Mouse (Mus musculus): ENCODE measurements at regions not wholly inside any gene's neighbourhood (a gene's known extent, or its start where the extent isn't known, plus 50 kb on each side); places are given as distances from the start of the nearest gene placed in this dataset.

GRCm38 (mm10) chr4:125439856-125440255 lies 50.6 kb upstream of the Grik3 start:
- DNase-seq (ENCODE audit: extremely low spot score in 1 of 2, low spot score in 2 of 2): no peak
- intact Hi-C loops (cut with DNase I): no loop called here

DNA sequence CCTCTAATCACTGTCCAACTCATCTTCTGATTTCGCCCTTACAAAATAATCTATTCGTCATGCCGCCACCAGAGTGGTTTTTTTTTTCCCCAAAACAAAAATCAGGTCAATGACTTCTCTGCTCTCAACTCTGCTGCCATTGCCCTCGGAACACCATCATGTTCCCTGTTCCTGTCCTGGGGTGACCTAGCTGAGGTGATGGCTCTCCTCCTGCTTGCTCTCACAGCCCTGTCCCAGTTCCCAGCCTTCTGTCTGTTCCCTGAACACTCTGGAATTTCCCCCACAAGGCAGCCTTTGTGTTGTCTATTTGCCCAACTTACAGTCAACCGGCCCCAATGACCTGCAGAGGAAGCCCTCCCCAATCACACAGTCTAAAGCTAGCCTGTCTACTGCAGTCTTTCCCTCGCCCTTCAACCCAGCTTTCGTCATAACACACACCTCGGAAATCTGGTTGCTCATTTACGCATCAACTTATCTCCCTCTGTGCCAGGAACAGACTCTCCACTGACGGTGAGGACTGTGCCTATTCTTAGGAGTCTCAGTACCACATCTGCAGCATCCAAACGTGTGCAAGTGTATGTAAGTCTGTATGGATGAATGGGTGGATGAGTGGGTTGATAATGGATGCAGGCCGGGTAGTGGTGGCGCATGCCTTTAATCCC lies 53.2 kb upstream of the Grik3 start:
- intact Hi-C loops (cut with DNase I): no loop called here
- DNase-seq (ENCODE audit: extremely low spot score in 1 of 2, low spot score in 2 of 2): no peak

- intact Hi-C loops (cut with DNase I): no loop called here
- DNase-seq (ENCODE audit: extremely low spot score in 1 of 2, low spot score in 2 of 2): no peak
These were observed 57.0 kb upstream of the Grik3 start for GRCm38 (mm10) chr4:125433511-125433910.

GRCm38 (mm10) chr4:125431648-125432047 lies 58.9 kb upstream of the Grik3 start:
- intact Hi-C loops (cut with DNase I): no loop called here
- DNase-seq (ENCODE audit: extremely low spot score in 1 of 2, low spot score in 2 of 2): no peak

DNA sequence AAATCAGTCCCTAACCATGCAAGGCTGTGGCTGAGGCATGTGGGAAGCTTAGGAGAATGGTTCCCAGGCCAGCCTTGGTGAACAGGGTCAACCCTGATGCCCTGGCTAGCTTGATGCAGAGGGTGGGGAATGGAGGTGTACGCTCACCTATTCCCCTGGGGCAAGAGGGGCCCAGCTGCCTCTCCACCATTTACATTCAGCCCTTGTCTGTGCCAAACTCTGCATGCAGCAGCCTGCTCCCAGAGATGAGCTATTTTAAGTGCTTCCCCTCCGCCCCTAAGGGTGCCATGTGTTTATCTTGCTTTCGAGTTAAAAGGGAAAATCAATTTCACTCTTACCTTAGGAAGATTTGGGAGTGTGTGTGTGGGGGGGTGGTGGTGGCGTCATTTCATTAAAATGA lies 59.7 kb upstream of the Grik3 start:
- intact Hi-C loops (cut with DNase I): no loop called here
- DNase-seq (ENCODE audit: extremely low spot score in 1 of 2, low spot score in 2 of 2): no peak

DNA sequence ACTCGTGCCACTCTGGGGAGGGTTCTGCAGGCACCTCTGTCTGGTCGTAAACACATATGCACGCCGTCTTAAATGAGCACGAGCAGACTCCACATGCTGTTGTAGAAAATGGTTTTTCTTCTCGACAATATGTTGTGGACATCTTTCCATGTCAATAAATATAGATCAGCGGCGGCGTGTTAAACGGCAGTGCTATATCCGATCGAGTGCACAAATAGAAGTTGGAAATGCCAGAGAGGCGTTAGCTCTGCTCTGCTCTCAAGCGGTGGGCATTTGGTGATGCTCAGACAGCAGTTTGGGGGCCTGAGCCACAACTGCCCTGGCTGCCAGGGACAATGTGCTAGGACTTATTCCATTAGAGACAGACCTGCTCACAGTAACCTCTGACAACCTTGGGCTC lies 61.8 kb upstream of the Grik3 start:
- intact Hi-C loops (cut with DNase I): no loop called here
- DNase-seq (ENCODE audit: extremely low spot score in 1 of 2, low spot score in 2 of 2): peak in 1 of 2 experiments; percentile 53

DNA sequence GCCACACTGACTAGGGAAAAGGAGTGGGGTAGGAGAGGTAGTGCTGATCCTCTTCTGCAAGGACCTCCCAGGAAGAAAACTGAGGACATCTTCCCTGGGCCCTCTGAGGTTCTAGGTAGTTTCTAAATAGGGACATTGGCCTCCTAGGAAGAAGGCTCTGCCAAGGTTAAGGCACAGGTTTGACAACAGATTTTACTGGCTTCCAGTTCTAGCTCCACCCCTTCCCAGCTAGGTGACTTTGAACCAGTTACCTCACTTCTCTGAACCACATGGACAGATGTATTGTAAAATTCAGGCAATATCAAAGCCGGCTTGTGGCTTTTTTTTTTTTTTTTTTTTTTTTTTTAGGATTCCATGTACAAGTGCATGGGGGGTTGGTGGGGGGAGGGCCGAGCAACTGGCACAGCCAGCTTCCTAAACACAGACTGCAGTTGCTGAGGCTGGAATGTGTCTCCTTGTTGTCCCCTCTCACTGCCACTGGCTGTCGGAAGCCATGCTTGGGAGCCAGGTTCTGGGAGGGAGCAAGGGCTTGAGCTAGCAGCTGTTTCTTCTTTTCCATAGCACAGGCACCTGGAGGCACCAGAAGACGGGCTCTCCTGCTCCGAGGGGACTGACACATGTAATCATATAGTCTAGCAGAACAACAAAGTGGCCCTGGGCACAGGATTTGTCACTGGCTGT lies 69.8 kb upstream of the Grik3 start:
- no peak for DNase-seq (ENCODE audit: extremely low spot score in 1 of 2, low spot score in 2 of 2)
- intact Hi-C loops (cut with DNase I): no loop called here

DNA sequence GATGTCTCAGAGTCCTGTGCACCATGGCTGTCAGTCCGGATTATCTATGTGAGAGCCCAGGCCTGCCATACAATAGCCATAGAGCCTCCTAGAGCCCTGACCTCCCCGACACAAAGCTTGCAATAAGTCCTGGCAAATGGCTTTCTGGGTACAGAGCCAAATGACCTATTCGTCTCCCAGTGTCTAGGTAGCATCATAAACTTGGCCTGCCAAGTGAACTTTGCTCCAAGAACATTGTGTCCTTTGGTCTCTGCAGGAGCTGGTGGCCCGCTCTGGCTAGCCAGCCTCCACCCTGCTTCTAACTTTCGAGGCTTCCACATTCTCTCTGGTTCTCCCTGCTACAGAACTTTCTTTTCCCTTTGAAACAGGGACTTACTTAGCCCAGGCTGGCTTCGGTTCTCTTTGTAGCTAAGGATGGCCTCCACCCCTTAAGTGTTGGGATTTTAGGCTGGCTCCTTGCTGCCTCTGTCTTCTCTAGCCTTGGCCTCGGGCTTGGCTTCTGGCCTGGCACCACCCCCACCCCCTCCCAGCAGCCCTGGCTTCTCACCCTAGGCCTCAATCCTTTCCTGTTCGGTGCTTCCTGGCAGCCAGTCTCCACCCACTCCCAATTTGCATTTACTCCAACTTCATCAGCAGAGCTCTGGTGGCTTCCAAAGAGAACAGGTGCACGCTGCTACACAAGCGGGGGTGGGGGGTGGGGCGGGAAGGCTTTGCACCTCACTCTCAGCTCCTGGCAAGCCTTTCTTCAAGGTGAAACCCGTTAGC lies 70.8 kb upstream of the Grik3 start:
- DNase-seq (ENCODE audit: extremely low spot score in 1 of 2, low spot score in 2 of 2): no peak
- intact Hi-C loops (cut with DNase I): no loop called here

DNA sequence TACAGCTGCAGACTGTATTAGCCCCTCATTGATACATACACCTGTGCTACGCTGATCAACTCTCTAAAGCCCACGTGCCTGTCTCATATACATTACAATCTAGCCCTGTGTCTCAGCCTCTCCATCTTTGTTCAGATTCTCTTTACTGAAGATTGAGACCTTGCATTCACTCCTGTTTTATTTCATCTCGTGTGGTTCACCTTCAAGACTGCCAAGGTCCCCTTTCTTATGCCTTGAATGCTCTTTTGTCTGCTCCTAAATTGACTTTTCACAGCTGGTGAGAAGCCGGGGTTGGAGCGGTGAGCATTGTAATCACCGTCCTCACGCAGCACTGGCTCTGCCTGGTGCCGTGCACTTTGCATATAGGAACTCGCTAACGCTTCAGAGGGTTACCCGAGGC lies 75.2 kb upstream of the Grik3 start:
- no peak for DNase-seq (ENCODE audit: extremely low spot score in 1 of 2, low spot score in 2 of 2)
- intact Hi-C loops (cut with DNase I): no loop called here

GRCm38 (mm10) chr4:125413833-125414719 lies 76.4 kb upstream of the Grik3 start:
- peak in 1 of 2 experiments; percentile 49 for DNase-seq (ENCODE audit: extremely low spot score in 1 of 2, low spot score in 2 of 2)
- intact Hi-C loops (cut with DNase I): no loop called here

DNA sequence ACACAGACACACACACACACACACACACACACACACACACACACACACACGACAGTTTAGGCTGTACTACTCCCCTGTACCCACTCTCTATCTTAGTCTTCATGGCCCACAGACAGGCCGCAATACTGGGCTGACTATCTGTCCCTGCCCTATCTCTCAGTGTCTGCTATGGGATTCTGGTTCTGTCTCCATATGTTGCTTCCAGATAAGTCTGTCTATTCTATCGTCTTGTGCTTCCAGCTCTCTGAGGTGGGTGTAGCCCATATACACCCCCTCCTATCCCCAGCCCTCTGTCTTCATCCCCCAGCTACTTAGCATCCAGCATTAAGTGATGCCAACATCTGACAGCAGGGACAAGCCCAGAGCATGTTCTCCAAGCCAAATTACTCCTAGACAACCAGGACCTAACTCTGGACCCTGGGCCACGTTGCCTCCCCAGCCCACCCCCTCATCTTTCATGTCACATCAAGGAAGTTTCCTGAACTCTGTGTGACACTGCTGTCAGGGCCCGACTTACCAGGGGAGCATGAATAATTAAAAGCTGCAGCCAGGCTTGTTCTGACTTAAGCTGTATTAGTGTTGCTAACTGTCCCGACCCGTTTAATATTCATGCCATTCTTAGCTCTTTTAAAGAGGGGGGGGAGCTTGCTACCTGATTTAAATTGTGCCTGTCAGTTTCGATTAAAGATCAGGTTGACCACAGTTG lies 79.6 kb upstream of the Grik3 start:
- intact Hi-C loops (cut with DNase I): no loop called here

GRCm38 (mm10) chr4:125399376-125400112 lies 91.0 kb upstream of the Grik3 start:
- no peak for DNase-seq (ENCODE audit: extremely low spot score in 1 of 2, low spot score in 2 of 2)
- intact Hi-C loops (cut with DNase I): loop anchor here (10.0 kb wide), 1 partner anchor 75 kb away; no protein-coding TSS in a partner anchor

More for the DNA sequence above, 79.6 kb upstream of the Grik3 start:
- DNase-seq (ENCODE audit: extremely low spot score in 1 of 2, low spot score in 2 of 2): no peak

DNA sequence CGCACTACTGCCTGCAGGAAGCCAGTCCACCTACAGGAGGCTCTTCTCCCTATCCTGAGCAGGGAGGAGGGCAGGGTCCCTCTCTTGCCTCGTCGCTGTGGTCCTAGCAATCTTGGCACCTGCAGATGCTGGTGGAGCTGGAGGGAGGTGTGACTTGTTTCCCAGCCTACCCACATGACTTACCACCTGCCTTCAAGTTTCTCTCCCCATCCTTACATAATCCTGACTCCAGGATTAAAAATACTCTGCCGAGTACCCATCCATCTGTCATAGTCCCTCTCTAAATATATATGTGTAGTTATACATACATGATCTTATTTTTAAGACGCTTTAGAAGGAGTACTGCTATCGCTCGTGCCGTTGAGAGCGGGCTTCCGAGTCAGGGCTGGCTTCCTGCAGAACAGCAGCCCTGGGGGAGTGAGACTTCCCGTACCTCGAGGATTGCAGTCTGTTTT lies 93.5 kb upstream of the Grik3 start:
- intact Hi-C loops (cut with DNase I): loop anchor here (10.0 kb wide), 1 partner anchor 78 kb away; no protein-coding TSS in a partner anchor
- peak; percentile 63 to 77 for DNase-seq (ENCODE audit: extremely low spot score in 1 of 2, low spot score in 2 of 2)

DNA sequence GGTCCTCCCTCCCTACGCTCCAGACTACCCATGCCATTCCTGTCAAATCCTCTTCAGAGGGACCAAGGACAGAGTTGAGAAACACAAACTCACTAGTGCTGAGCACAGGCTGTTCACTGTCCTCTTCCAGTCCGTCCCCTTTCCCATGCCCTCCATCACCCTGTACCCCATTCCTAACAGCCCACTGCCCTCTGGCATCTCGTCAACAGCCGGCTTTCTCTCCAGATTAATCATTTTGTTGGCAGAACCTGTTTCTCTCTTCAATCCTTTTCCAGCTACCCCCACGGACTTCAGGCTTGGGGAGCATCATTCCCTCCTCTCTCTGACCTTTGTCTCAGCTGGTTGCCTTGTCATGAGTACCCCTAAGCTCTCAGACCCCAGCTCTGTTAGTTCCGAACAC lies 99.2 kb upstream of the Grik3 start:
- DNase-seq (ENCODE audit: extremely low spot score in 1 of 2, low spot score in 2 of 2): no peak
- intact Hi-C loops (cut with DNase I): loop anchor here (10.0 kb wide), 1 partner anchor 84 kb away; no protein-coding TSS in a partner anchor

DNA sequence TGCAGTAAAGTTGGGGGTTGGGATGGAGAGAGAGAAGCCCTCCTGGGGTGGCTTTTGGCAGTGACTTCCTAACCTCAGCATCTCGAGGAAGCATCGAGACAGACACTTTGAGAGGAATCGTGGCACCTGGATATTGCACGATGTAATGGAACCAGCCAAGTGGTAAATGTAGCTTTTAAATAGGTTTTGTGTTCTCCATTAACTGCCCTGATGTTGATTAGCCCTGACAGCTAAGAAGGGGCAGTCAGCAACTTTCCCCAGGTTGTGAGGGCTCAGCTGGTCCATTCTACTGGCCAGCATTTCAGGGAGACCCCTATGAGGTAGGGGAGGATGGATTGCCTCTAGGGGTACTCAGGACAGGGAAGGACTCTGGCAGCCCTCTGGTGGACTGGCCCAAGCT lies 104.7 kb upstream of the Grik3 start:
- DNase-seq (ENCODE audit: extremely low spot score in 1 of 2, low spot score in 2 of 2): no peak
- intact Hi-C loops (cut with DNase I): no loop called here

DNA sequence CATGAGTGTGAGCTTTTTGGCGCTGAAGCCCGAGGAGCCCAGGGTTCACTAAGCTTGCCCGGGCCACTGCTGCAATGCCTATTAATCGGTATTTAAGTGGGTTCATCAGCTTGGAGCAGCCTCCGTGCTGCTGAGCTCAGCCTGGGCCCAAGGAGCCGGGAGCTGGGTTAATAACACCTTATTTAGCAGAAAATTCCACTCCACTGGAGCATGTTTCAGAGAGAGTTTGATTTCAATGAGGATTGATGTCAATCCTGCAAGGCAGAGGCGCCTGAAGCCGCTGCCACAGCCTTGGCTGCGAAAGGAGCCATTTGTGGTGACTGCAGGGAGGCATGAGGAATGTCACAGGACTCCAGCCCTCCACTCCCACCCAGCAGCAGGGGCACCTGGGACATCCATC lies 126.5 kb upstream of the Grik3 start:
- no peak for DNase-seq (ENCODE audit: extremely low spot score in 1 of 2, low spot score in 2 of 2)
- intact Hi-C loops (cut with DNase I): no loop called here

DNA sequence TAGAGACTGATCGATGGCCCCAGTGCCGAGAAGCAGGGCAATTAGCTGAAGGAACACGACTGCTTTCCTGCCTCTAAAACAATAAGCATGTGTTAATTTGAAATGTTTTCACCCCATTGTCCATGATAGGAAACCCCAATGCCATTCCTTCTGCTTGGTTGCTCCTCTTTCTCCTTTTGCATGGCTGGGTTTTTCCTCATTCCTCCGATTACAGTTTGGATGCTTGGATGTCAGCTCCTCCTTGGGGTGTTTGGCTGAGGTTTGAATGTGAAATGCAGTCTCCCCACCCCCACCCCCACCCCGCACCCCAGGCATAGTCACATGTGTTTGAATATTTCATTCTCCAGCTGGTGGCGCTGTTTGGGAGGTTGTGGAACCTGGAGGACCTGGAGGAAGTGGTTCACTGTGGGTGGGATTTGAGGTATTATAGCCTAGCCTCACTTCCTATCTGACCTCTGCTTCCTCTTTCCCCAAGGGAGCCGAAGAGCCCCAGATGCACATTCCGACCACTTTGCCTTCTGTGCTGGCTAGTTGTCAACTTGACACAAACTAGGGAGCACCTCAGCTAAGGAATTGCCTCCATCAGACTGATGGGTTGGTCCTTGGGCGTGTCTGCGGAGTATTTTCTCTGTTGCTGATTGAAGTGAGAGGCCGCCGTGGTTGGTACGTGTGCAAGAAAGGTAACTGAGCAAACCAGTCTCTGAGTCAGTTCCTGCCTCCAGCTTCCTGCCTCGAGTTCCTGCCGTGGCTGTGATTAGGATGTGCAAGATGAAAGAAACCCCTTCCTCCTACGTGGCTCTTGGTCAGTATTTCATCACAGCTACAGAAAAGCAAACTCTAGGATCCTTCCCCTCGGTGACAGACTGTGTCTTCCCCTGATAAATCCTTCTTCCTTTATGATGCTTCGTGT lies 128.6 kb upstream of the Grik3 start:
- no peak for DNase-seq (ENCODE audit: extremely low spot score in 1 of 2, low spot score in 2 of 2)
- intact Hi-C loops (cut with DNase I): no loop called here
